Mouse (Mus musculus) liver, embryonic 11.5 days (tissue): ENCODE data around the gene Slc22a4. TPM values are rescaled to one million over a fixed set of nuclear protein-coding genes. Genes with fewer than 3 reads are reported as not detected.

Source experiments
- ATAC-seq: fragments of 200-750 bp; cut with Nextera tagmentation; replicated peaks from 2 replicates; pipeline ENCODE4 v1.8.0; 2017; ENCODE audit warnings: moderate number of reproducible peaks, mild to moderate bottlenecking, moderate TSS enrichment, moderate library complexity; ENCODE audit not compliant: low FRiP score
- DNase-seq: peaks from one replicate; pipeline ENCODE4 v3.0.0-alpha.2; 2017; ENCODE audit warnings: low spot score
- H3K27ac ChIP-seq: fragments of 300-500 bp; sonication (generic); 2 replicates; pipeline ENCODE4 v1.5.1; 2014; ENCODE audit warnings: mild to moderate bottlenecking, low read depth, low read length, control low read depth
- H3K27me3 ChIP-seq: fragments of 300-500 bp; sonication (generic); replicated peaks from 2 replicates; pipeline ENCODE4 v1.6.1; 2014; ENCODE audit warnings: low read length, mixed read lengths; ENCODE audit not compliant: control insufficient read depth, insufficient read depth
- H3K36me3 ChIP-seq: fragments of 300-500 bp; sonication (generic); 2 replicates; pipeline ENCODE4 v1.6.1; 2014; ENCODE audit warnings: mild to moderate bottlenecking, low read length, moderate library complexity, mixed read lengths; ENCODE audit not compliant: control insufficient read depth, insufficient read depth
- H3K4me1 ChIP-seq: fragments of 300-500 bp; sonication (generic); replicated peaks from 2 replicates; pipeline ENCODE4 v1.6.1; 2014; ENCODE audit warnings: low read length, mixed read lengths; ENCODE audit not compliant: control insufficient read depth, insufficient read depth
- H3K4me2 ChIP-seq: fragments of 300-500 bp; sonication (generic); 2 replicates; pipeline ENCODE4 v1.6.1; 2014; ENCODE audit warnings: mild to moderate bottlenecking, control low read depth, moderate library complexity
- H3K4me3 ChIP-seq: fragments of 300-500 bp; sonication (generic); 2 replicates; pipeline ENCODE4 v1.5.1; 2014; ENCODE audit warnings: low read depth, low read length, control low read depth
- H3K9ac ChIP-seq: fragments of 300-500 bp; sonication (generic); 2 replicates; pipeline ENCODE4 v1.6.1; 2014; ENCODE audit warnings: low read depth, low read length, control low read depth
- H3K9me3 ChIP-seq: fragments of 300-500 bp; sonication (generic); 2 replicates; pipeline ENCODE4 v1.6.1; 2016; ENCODE audit warnings: low read length, inconsistent platforms, mixed read lengths; ENCODE audit not compliant: control insufficient read depth
- WGBS: fragments of 180-500 bp; shearing (Covaris S2); extraction: QIAGEN DNeasy Blood & Tissue Kit; methylation state at CpG from one replicate; pipeline ENCODE4 v1.1.7; 2014; 5-methylcytosine and 5-hydroxymethylcytosine counted together
- polyA plus RNA-seq: library from polyadenylated mRNA; unstranded; fragments of >200 nt; fragmentation: Nextera tagmentation; extraction: Ambion mirVana; gene quantifications from 2 replicates; pipeline ENCODE4 v1.2.1, GENCODE M21; 2014

Gene Slc22a4
- polyA plus RNA-seq, 1 experiment from 2014 or later = 20.6 TPM

DNA sequence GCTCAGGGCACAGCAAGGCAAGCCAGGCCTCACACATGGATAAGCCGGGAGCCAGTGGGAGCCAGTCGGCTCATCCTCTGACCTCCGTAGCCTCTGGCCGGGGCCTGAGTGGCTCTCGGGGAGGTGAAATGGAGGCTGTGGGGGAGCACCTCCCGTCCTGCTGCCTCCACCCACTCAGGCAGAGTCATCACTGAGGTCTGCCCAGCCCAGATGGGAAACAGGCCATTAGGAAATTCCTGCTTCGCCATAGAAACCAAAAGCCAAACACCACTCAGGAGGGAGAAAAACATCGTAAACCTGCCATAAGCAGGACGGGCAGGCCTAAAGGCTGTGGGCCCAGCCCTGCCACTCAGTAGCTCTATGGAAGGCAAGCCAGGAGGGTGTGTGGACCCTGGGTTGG lies 32.4 kb upstream of the Slc22a4 start:
- Histone ChIP-seq H3K27me3 (peaks cover 2% of the 10 kb centered on the region; the same call in 1 of the 2 replicates), H3K4me2 (no peak overlapping the region), H3K36me3 (no peaks in the 10 kb centered on the region), H3K4me3 (no peak overlapping the region), H3K4me1 (peaks cover 11% of the 10 kb centered on the region), H3K9me3 (no peaks in the 10 kb centered on the region), H3K27ac (no peak overlapping the region; the same call in 1 of the 2 replicates), H3K9ac (no peak overlapping the region)
- ATAC-seq (no peak), DNase-seq (no peak)
- WGBS = 36% methylated on average over 9 of the region's 9 CpGs

GRCm38 (mm10) chr11:54059526-54059925 lies 31.6 kb upstream of the Slc22a4 start:
- no peak overlapping the region for H3K27ac ChIP-seq
- no peak overlapping the region for H3K4me3 ChIP-seq
- no peak overlapping the region for H3K9ac ChIP-seq
- H3K9me3 ChIP-seq = no peaks in the 10 kb centered on the region
- 52% methylated on average over 1 of the region's 1 CpGs for WGBS
- H3K4me1 ChIP-seq = peaks cover 9% of the 10 kb centered on the region
- DNase-seq = no peak
- no peak overlapping the region for H3K4me2 ChIP-seq
- peaks cover 2% of the 10 kb centered on the region; the same call in 1 of the 2 replicates for H3K27me3 ChIP-seq
- no peak for ATAC-seq
- no peaks in the 10 kb centered on the region for H3K36me3 ChIP-seq

GRCm38 (mm10) chr11:54058643-54059042 lies 30.8 kb upstream of the Slc22a4 start:
- no peak for DNase-seq
- WGBS = 41% methylated on average over 6 of the region's 6 CpGs
- H3K4me2 ChIP-seq = no peak overlapping the region

GRCm38 (mm10) chr11:54058056-54058617 lies 30.2 kb upstream of the Slc22a4 start:
- H3K9ac ChIP-seq = no peak overlapping the region
- 55% methylated on average over 10 of the region's 10 CpGs for WGBS
- H3K36me3 ChIP-seq = no peaks in the 10 kb centered on the region
- DNase-seq (no peak), ATAC-seq (no peak)
- H3K27me3 ChIP-seq = peaks cover 2% of the 10 kb centered on the region; the same call in 1 of the 2 replicates
- no peak overlapping the region for H3K4me2 ChIP-seq
- no peak overlapping the region for H3K27ac ChIP-seq
- no peak overlapping the region for H3K4me3 ChIP-seq
- H3K9me3 ChIP-seq = no peaks in the 10 kb centered on the region
- H3K4me1 ChIP-seq = peaks cover 12% of the 10 kb centered on the region

More at GRCm38 (mm10) chr11:54058643-54059042, 30.8 kb upstream of the Slc22a4 start:
- Histone ChIP-seq H3K36me3 (no peaks in the 10 kb centered on the region), H3K27me3 (peaks cover 2% of the 10 kb centered on the region; the same call in 1 of the 2 replicates), H3K4me3 (no peak overlapping the region), H3K4me1 (peaks cover 8% of the 10 kb centered on the region), H3K9me3 (no peaks in the 10 kb centered on the region), H3K9ac (no peak overlapping the region), H3K27ac (no peak overlapping the region)
- no peak for ATAC-seq

DNA sequence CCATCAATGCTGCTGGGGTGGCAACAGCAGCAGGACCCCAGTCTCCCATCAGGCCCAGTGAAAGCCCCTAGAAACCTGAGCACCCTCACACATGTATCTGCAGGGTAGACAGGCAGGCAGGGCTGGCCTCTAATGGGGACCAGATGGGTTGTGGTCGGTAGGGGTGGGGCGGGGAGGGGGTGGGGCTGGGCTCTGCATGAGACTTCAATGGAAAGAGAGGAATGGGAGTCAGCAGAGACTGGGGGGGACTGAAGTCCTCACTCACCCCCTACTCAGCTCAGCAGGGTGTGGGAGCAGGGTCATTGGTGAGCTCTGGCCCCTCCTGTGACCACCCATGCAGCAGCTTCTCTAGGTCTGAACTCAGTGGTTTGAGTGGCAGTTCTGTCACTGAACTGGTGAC lies 29.5 kb upstream of the Slc22a4 start:
- 0 out of 2 replicates have a peak, but pooled peaks cover 2% of the 10 kb centered on the region for H3K27me3 ChIP-seq
- H3K27ac ChIP-seq = no peak overlapping the region
- H3K4me1 ChIP-seq = peaks cover 12% of the 10 kb centered on the region
- H3K9ac ChIP-seq = no peak overlapping the region
- no peaks in the 10 kb centered on the region for H3K9me3 ChIP-seq
- no peaks in the 10 kb centered on the region for H3K36me3 ChIP-seq
- H3K4me3 ChIP-seq = no peak overlapping the region
- 0% methylated on average over 1 of the region's 2 CpGs for WGBS
- no peak for DNase-seq
- ATAC-seq = no peak
- H3K4me2 ChIP-seq = no peak overlapping the region

DNA sequence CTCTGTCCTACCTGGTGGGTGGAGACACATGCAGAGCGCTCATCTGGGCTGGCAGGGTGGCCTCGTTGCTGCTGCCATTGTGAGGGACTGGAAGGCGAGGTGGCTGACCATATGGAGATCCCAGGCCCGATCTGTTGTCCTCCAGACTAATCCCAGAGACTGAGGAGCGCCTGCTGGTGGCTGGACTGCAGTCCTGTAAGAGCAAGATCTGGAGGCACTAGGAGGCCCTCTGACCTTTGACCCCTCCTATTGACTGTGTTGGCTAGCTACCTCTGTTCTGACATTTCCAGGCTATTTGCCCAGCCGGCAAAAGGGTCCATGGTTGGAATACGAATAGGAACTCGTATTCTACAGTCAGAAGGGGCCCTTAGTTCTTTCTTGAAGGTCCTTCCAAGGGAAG lies 28.2 kb upstream of the Slc22a4 start:
- Histone ChIP-seq H3K27me3 (0 out of 2 replicates have a peak, but pooled peaks cover 2% of the 10 kb centered on the region), H3K4me3 (no peak overlapping the region), H3K4me2 (no peak overlapping the region), H3K36me3 (no peaks in the 10 kb centered on the region), H3K27ac (no peak overlapping the region), H3K9ac (no peak overlapping the region), H3K9me3 (no peaks in the 10 kb centered on the region), H3K4me1 (peaks cover 12% of the 10 kb centered on the region)
- ATAC-seq = no peak
- DNase-seq = no peak
- WGBS = 60% methylated on average over 8 of the region's 8 CpGs

DNA sequence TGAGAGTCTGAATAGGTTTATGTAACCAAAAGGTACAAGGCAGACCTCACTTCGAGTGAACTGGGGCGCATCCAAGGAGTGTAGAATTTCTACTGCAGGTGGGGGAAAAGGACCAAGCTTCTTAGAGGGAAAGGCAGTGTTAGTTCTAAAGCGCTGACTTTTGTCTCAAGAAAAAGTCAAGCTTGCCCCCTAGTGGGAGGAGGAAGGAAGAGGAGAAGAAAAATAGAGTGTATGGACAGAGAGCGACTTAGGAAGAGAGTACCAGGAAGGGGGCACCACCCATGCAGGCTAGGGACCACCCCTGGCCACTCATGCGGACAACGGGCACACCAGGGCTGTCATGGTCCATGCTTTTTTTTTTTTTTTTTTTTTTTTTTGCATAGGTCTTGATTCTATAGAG lies 26.4 kb upstream of the Slc22a4 start:
- ATAC-seq (peak; percentile 42; the same call in 1 of the 2 replicates), DNase-seq (no peak)
- 0 out of 2 replicates have a peak, but pooled peaks cover 1% of the 10 kb centered on the region for H3K27me3 ChIP-seq
- WGBS = 35% methylated on average over 6 of the region's 6 CpGs
- H3K4me3 ChIP-seq = no peak overlapping the region
- H3K4me2 ChIP-seq = no peak overlapping the region
- H3K36me3 ChIP-seq = no peaks in the 10 kb centered on the region
- peaks cover 10% of the 10 kb centered on the region for H3K4me1 ChIP-seq
- no peak overlapping the region for H3K27ac ChIP-seq
- no peaks in the 10 kb centered on the region for H3K9me3 ChIP-seq
- H3K9ac ChIP-seq = no peak overlapping the region

DNA sequence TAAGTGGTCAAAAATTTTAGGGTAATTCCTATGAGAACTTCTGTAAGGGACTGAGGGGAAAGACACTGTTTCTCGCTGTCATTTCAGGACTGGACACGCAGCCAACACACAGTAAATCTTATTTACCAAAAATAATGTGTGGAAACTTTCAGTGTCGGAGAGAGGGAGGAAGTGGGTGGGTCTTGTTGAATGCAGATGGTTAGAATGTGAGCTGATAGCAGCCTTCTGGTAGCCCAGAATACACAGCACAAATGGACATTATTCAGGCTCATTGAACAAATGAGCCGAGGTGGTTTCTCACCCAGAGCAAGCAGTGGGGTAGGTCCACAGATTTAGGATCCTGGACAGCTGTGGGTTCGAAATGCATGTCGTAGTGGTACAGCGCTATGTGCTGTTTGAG lies 25.2 kb upstream of the Slc22a4 start:
- ATAC-seq (peak; percentile 38; the same call in 1 of the 2 replicates), DNase-seq (no peak)
- 61% methylated on average over 7 of the region's 7 CpGs for WGBS
- Histone ChIP-seq H3K27ac (no peak overlapping the region), H3K36me3 (no peaks in the 10 kb centered on the region), H3K9me3 (no peaks in the 10 kb centered on the region), H3K27me3 (no peaks in the 10 kb centered on the region), H3K4me1 (peaks cover 10% of the 10 kb centered on the region), H3K4me2 (peak overlapping the region; percentile 4; the same call in 1 of the 2 replicates), H3K9ac (no peak overlapping the region), H3K4me3 (no peak overlapping the region)

- Histone ChIP-seq H3K36me3 (no peaks in the 10 kb centered on the region), H3K4me1 (peaks cover 6% of the 10 kb centered on the region), H3K27ac (no peak overlapping the region), H3K9ac (no peak overlapping the region), H3K9me3 (no peaks in the 10 kb centered on the region), H3K27me3 (no peaks in the 10 kb centered on the region), H3K4me3 (no peak overlapping the region), H3K4me2 (no peak overlapping the region)
- no peak for DNase-seq
- no peak for ATAC-seq
- 92% methylated on average over 5 of the region's 5 CpGs for WGBS
Observed at GRCm38 (mm10) chr11:54052128-54052527, 24.2 kb upstream of the Slc22a4 start.
